Mouse (Mus musculus) lung, postnatal 0 days (tissue): ENCODE results near the gene Kpna1.

Source experiments
- CTCF ChIP-seq: IDR thresholded peaks from 2 replicates; pipeline ENCODE4 v1.5.1; 2016; ENCODE audit warnings: antibody characterized with exemption, mild to moderate bottlenecking
- EP300 ChIP-seq: IDR thresholded peaks from 2 replicates; pipeline ENCODE4 v1.6.1; 2016; ENCODE audit warnings: antibody characterized with exemption, mild to moderate bottlenecking, control low read depth

DNA sequence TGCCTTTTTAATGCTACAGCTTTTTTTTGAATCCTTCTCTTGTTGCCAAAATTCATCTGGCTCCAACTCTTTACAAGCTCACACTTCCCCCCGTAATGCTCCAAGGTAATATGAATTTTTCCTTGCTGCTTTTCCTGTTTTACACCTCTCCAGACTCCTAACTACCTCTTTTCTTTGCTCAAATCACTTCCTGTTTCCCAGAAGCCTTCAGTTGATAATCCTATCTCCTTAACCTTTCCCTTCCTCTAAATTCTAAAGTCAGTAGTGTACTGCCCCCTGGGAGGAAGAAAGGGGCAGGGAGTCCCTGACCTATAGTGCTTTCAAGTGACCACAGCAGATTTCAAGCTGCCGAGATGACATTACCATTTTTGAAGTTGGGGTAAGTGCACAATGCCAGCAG, 89.1 kb downstream of the Kpna1 start:
- TF ChIP-seq CTCF: no peak; the same call in 1 of the 2 replicates
- TF ChIP-seq EP300: no peak
